Mouse (Mus musculus): ENCODE measurements around the gene Iqcc.

DNA sequence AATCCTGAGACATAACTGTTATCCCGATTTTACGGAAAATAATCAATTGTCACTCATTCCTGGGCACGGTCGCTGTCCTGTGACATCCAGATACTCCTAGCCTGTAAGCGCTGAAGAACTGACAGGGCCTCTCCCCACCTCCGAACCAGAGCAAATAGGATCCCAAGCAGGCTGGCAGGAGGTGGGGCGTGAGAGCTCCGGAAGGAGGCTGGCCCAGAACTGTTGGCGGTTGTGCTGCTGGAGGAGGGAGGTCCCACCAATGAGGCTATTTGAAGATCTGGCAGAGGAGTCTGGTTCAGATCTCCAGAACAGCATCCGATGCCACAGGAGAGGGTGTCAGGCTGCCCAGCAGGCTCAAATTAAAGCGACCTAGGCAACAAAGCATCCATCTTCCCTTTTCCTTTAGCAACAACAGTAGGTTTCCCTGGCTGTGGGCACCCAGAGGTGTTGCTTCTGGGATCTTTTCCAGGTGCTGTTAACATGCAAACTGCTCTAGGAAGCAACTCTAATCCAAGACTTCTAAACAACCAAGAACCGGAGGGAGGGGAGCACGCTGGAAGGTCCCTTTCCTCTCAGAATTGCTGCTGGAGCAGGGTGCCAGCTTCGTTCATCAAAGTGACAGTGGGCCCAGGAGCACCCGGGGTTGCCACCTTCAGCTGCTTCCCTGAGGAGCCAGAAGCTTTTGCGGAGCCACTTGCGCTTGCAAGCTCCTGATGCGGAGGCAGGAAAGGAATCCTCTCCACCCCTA is 5.6 kb upstream of the Iqcc start:
- TF ChIP-seq CEBPB (IDR thresholded peaks at IDR 0.05; ENCODE audit: insufficient read depth, poor library complexity, severe bottlenecking) = no peak
- TF ChIP-seq POLR2A (IDR thresholded peaks at IDR 0.05; ENCODE audit: insufficient read length, low read depth) = peak; percentile 31
- TF ChIP-seq MAX (IDR thresholded peaks at IDR 0.05; ENCODE audit: low read depth) = no peak
